Mouse (Mus musculus): ENCODE measurements around the gene Eif4a2.

Gene Eif4a2

DNA sequence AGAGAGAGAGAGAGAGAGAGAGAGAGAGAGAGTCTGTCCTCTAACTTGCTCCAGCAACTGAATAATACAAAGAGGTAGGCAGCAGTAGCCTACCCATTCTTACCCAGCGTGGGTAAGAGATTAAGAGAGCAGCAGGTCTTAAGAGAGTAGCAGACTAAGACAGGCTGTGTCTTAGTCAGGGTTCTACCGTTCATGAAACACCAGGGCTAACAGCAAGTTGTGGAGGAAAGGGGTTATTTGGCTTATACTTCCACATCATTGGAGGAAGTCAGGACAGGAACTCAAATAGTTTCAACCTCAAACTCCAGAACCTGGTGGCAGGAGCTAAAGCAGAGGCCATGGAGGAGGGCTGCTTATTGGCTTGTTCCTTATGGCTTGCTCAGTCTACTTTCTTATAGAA is 3.4 kb upstream of the Eif4a2 start:
- DNase-seq (ENCODE audit: low read depth): no peak

DNA sequence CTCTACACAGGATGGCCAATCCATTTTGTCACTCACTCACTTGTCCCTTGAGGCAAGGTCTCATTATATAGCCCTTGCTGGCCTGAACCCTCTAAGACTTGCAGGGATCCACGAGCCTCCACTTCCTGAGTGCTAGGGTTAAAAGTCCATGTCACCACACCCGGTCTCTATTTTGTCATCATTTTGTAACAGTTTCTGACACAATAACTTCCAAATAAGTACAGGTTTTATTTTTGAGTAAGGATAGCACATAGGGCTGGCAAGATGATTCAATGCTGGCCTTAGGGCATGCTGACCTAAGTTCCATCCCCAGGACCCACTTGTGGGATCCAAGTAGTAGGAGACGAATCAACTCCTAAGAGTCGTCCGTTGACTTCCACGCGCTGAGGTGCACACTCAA is 1.1 kb upstream of the Eif4a2 start:
- peak; percentile 69 for DNase-seq (ENCODE audit: low read depth)

DNA sequence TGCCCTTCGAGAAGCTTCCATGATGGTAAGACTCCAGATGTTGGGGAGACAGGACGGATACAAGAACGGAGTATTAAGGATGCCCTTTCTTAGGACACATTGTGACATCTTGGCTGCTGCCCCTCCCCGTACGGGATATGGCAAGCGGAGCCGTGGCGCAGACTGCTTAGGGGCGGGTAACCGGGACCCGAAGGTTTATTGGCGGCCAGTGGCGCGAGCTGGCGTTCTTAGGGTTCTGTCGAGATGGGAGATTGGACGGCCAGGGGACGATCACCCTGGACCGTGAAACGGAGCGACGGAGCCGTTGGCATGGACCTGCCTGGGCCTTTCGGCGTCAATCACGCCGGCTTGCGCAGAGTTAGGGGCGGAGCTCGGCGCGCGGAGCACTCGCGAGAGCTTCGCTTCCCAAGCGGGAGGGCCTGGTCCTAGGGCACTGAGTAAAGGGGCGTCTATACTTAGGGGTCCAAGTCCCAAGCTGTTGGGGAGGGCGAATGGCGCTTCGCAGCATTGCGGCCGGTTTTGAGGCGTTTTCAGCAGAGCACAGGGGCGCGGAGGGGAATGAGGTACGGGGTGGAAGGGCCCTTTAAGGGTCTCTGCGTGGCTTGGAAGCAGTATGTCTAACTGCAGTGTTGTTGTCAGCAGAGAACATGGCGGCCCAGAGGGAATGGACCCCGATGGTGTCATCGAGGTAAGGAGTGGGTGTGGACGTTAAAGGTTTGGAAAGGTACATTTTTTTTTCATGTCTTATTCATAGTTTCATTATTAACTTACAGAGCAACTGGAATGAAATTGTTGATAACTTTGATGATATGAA is 909 bp downstream of the Eif4a2 start:
- DNase-seq (ENCODE audit: low read depth): peak; percentile 86

DNA sequence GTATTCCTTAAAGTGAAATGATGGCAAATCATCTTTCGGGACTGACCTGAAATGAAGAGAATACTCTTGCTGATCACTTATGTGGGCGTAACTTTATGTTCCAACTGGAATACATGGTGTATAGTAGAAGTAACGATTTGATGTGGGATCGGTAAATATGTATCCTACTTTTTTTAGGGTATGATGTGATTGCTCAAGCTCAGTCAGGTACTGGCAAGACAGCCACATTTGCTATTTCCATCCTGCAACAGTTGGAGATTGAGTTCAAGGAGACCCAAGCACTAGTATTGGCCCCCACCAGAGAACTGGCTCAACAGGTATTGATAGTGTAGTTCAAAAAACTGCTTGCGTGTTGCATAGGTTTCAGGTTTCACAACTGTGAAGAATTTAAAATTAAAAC is 1.7 kb downstream of the Eif4a2 start:
- no peak for DNase-seq (ENCODE audit: low read depth)

DNA sequence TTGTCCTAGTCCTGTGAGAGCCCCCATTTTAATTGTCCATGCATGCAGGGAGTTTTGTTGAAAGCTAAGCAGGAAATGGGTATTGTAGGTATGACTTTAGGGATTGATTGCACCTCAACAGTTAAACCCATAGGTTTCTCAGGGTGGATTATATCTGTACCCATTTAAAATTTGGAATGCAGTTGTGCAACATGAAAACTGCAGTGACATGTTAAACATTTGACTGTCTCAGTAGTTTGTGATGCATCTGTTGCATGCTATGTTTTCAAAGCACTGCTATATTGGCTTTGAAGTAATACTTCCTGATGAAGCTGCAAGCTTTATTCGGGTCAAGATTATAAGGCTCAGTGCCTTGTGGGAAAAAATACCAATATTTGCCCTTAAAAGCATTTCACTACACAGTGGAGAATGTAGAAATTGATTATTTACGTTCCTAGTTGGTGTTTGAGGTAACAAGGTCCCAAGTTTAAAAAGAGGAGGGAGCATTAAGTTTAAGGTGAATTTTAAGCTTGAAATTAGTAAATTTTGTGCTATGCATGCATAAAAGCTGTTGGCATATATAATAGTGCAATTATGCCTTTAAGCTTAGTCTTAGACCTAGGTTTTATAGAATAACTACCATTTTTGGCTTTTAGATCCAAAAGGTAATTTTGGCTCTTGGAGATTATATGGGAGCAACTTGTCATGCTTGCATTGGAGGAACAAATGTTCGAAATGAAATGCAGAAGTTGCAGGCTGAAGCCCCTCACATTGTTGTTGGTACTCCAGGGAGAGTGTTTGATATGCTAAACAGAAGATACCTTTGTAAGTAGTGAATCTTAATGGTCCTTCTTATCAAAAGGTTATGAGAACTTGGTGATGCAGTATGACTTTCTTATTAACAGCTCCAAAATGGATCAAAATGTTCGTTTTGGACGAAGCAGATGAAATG is 2.4 kb downstream of the Eif4a2 start:
- no peak for DNase-seq (ENCODE audit: low read depth)

DNA sequence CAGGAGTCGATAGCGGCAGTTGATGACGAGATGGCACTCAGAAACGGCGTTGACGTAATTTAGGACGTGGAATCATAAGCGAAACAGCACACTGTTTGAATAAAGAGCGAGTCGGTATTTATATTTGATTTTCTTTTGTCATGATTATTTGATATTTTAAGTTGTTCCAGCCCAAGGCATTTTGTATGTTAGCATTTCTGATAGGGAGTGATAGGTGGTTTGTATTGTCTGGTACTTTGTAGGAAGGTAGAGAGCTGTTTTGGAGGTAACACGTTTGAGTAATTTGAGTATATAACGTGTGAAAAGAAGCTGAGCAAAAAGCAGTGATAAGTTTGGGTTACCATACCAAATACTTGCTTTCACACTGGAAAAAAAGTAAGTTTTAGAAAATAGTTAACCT is 5.1 kb downstream of the Eif4a2 start:
- no peak for DNase-seq (ENCODE audit: low read depth)

DNA sequence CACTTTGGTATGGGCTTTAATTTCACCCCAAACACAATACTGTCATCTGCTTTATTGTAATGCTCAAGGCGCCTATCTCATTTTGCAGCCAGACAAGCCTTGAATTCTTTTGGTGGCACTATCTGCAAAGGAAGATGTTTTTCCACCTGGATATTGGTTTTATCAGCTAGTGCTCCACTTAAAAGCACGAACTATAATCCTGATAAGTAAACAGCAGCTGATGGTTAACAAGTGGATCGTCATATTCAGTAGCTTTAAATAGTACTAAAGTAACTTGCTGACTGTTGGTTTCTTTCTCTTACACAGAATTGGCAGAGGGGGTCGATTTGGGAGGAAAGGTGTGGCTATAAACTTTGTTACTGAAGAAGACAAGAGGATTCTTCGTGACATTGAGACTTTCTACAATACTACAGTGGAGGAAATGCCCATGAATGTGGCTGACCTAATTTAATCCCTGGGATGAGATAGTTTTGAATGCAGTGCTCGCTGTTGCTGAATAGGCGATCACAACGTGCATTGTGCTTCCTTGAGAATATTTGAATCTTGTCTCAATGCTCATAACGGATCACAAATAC is 5.7 kb downstream of the Eif4a2 start:
- peak; percentile 16 for DNase-seq (ENCODE audit: low read depth)

DNA sequence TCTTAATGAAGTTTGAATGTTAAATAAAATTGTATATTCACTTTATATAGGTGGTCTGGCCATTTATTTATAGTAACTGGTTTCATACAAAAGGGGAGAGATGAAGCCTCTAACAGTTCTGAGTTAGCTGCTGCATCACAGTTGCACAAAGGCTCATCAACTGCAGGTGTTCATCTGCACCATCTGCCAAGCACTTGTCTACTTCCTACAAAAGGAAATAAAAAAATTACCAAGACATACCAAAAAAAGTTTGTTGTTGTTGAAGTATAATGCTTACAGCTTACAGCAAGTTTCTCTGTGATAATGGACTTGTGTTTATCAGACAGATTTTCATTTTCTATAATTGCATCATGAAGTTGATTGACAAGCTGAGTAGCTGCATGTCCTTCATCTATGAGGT is 6.7 kb downstream of the Eif4a2 start:
- DNase-seq (ENCODE audit: low read depth): no peak

DNA sequence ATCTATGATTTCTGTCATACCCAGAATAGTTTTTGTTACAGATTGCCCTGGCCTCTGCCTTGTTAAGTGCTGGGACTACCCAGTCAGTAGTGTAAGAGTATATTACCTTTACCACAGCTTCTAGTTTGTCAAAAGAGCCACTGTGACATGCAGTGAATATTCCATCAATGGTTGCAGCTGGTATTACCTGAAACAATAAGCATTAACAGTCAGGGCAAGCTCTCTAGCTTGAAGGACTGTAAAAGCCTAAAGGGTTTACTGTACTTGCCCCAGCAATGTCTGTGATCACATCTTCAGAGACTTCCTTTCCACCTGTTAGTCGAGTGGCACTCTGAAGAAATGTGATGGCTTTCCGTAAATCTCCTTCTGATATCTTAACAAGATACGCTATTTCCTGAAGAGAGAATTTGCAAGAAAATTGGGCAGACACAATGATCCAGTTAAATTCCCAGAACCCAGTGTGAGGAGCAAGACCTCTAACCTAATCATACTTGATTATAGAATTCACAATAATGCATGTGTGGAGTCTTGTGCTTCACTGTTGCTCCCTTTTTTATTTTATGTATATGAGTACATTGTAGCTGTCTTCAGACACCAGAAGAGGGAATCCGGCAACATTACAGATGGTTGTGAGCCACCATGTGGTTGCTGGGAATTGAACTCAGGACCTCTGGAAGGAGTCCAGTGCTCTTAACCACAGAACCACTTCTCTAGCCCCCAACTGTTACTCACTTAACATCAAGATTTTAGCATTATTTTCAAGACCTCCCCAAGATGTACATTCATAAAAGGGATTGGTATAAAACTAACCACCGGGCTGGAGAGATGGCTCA is 7.3 kb downstream of the Eif4a2 start:
- peak; percentile 66 for DNase-seq (ENCODE audit: low read depth)

DNA sequence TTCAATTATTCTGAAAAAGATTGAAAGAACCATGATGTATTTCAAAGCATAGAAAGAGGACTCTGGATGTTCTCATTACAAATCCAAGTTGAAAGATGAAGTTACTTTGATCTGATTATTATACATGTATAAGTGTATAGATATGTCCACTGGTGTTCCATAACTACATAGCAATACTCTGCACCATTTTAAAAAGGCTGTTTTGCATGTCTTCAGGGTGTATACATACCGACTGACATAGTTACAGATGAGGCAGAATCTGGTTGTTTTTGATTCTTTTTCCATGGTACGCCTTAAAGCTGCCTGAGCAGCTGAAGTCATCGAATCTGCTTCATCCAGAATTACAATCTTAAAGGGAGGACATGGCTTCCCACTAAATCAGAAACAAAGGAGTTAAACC is 8.2 kb downstream of the Eif4a2 start:
- peak; percentile 18 for DNase-seq (ENCODE audit: low read depth)

DNA sequence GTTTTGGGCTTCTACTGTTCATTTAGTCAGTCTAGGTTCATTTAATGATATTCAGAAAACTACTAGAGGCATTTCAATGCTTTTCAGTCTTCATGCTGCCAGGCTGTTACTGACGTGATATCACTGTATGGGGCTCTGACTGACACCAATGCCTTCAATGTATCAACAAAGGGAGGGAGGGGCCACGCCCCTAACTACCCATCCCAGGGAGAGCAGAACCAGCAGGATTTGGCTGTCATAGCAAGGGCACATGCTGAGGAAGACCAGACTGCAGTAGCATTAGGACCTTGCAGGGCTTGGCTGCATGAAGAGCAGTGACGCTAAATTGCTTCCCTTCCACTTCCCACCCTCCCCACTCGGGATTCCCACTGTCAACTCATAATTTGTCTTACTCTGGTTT is 9.9 kb downstream of the Eif4a2 start:
- DNase-seq (ENCODE audit: low read depth): no peak

DNA sequence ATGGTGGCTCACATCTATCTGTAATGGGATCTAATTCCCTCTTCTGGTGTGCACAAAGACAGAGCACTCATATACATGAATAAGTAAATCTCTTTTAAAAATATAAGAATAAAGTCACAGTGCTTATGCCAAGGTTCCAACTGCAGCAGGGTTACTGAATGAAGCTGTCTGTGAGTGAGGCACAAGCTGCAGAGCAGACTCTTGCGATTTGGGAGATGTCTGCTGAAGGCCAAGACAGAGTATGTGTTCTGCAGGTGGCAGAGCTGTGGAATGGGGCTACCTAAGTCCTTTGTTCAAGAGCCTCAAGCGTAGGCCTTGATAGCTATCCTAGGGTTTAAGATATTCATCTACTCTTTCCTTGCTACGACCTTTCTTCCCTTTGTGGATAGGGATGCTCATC is 15.2 kb downstream of the Eif4a2 start:
- DNase-seq (ENCODE audit: low read depth): no peak

DNA sequence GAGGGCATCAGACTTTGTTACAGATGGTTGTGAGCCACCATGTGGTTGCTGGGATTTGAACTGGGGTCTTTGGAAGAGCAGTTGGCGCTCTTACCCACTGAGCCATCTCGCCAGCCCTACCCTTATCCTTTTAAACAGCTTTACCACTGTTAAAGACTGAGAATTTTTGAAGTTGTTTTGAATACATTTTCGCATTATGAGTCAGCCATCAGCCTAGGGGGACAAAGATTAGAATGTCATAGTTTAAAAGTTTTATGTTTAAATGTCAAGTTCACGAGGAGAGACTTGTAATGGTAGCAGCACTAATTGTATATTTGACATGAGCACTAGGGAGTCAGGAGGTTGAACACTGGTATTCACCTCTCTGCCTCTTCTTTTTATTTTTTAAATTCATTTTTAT is 15.9 kb downstream of the Eif4a2 start:
- peak; percentile 17 for DNase-seq (ENCODE audit: low read depth)

DNA sequence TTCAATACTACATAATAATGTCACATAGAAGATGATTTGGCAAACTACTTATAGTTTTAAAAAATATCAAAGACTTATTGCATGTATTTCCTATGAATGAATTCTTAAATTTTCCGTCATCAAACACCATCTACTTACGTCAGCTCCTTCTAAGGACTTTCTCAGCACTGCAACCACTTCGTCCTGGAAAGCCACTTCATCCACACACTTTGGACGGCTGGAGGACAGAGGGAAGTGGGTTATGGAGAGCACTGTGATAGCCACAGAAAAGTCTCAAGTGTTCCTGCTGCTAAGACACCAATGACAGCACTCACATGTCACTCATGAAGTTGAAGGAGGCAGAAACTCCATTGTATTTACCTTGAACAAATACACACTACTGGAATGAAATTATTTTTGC is 17.2 kb downstream of the Eif4a2 start:
- no peak for DNase-seq (ENCODE audit: low read depth)

DNA sequence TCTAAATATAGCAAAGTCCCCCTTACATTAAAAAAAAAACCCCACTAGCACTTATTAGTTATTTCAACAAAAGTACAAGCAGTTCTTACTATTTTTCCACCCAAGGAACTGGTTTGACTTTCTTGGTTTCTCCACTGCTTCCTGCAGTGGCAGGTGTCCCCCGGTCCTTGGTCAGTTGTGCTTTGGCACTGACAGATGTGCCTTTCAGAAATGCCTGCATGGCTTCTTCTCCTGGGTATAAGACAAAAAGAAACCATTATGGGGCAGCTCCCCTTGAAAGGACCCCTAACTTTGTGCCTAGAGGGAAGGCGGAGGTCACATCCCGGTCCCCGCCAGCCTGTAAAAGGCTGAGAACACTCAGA is 20.0 kb downstream of the Eif4a2 start:
- no peak for DNase-seq (ENCODE audit: low read depth)

DNA sequence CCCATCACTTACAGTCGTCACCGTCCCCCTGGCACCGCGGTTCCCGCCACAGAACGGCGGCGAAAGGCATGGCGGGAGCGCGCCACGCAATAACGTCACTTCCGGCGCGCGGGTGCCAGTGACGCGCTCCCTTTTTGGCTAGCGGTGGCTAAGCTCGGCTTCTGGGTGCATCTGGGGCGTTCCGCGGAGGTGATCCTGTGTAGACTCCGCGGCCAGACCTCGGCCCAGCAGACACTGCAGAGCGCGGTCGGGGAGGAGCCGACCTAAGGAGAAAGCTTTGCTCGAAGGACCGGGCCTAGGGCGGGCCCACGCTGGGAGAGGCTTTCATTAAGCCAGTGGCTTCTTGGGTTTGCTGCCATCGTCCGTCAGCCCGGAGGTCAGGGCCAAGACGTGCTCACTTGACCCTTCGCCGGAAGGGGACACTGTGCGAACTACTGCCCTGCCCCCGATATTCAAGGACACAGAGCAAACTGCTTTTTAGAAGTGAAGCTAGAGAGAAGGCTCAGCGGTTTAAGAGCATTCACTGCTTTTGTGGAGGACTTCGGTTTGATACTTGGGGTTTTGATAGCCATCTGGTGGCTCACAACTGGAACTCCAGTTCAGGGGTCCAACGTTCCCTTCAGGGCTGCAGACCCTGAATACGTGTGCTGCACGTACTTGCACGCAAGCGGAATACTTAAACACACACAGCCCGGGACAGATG is 20.6 kb downstream of the Eif4a2 start, which contains the start of gene Rfc4:
Gene Rfc4 (minus strand): TSS at position 65 of the 703 bp plus-strand sequence.
- peak; percentile 91 for DNase-seq (ENCODE audit: low read depth)

DNA sequence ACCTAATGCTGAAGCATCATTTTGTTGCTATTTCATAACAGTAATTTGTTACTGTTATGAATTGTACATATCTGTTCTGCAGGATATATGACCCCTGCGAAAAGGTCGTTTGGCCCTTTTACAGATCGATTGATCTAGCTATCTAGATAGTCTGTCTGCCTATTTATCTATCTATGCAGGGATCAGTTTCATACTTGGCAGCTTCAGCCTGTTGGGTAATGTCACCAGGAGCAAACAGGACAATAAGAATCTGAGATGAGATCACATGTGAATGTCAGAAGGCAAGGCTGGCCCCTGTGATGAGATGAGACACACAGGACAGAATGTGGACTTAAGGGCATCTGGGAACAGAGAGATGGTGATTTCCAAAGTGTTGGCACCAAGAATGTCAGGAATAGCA is 23.1 kb downstream of the Eif4a2 start:
- DNase-seq (ENCODE audit: low read depth): no peak

DNA sequence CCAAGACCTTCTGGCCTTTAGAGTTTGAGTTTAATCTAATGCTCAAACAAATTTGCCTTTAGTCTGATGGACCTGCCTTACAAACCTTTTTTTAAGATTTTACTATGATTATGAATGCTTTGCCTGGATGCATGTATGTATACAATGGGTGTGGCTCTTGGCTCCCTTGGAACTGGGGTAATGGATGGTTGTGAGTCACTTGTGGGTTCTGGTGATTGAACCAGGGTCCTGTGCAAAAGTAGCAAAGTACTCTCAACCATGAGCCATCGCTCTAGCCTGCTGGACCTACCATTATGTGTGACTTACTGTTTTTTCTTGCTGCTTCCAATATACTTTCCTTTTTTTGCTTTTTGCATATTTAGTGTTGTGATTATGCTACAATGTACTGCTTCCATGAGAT is 25.1 kb downstream of the Eif4a2 start:
- peak; percentile 14 for DNase-seq (ENCODE audit: low read depth)

DNA sequence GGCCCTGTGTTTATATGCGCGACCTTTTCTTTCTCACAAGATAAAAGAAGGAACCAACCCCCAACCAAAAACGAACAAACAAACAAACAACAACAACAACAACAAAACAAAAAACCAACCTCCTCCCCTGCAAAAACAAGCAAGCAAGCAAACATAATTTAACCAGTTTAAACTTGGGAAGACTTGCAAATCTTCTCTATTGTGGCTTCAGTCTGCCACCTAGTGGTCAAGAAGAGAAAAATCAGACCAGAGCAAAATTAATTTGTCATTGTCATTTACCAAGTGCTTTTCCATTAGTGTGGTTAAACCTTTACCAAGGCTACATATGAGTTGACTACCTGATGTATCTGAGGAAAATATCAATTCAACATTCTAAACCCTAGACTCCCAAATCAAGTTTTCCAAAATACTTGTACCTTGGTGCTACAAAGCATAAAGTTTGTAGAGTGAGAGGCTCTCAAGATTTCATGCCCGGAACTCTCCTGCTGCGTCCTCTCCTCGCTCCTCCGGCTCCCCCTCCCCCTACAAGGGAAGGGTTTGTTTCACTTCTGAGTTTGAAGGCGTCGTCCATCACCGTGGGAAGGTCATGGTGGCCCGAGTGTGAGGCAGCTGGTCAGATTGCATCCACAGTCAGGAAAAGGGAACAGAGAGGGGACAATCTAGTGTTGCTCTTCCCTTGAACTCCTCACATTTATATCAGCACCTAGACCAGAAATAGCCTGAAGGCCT is 28.3 kb downstream of the Eif4a2 start:
- DNase-seq (ENCODE audit: low read depth): peak; percentile 85

DNA sequence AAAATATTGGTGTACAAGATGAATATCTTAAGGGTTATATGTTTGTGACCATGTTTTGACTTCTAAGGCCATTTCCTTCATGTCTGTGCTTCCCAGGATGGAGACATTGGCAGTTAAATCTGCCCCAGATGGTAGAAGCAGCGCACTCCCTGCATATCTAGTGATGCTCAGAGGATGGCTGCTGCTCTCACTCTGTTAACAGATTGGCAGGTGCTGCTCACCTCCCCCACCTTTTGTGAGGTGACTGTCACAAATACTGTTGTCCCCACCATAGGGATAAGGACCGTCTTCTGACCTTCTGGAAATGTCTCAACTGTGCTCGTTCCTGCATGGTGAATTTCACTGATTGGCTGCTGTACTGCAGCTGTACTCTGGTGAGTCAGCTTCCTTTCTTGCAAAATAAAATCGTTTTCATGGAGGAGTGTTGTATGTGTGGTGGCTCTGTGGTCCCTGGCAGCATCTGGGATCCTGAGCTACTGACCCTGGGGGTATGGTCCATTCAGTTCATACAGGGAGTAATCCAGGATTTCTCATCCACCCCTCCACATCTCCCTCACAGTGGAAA is 29.2 kb downstream of the Eif4a2 start:
- peak; percentile 85 for DNase-seq (ENCODE audit: low read depth)

Measured in 416B (cell line).